Mouse (Mus musculus) ovary, adult 2 months (tissue): ENCODE data around the gene Rrm1. TPM values are rescaled to one million over a fixed set of nuclear protein-coding genes. Genes with fewer than 3 reads are reported as not detected.

Experiments used
- polyA plus RNA-seq: library from polyadenylated mRNA; depleted of rRNA; stranded (reverse); fragments of >200 nt; gene quantifications from 2 replicates; pipeline ENCODE4 v1.2.3, GENCODE M21; 2012; rRNA removed

Gene Rrm1
- polyA plus RNA-seq = 9.4 and 13.6 TPM in 2 replicates

GRCm38 (mm10) chr7:102441657-102442391, at the start of gene Rrm1:
TSS of gene Rrm1 (plus strand) at chr7:102441695.

GRCm38 (mm10) chr7:102481579-102481978, 40.1 kb downstream of the Rrm1 start, which contains the start of gene Olfr543:
TSS of gene Olfr543 (minus strand) at chr7:102481679.

GRCm38 (mm10) chr7:102488161-102488560, 46.7 kb downstream of the Rrm1 start, which contains the start of gene Olfr544:
TSS of gene Olfr544 (minus strand) at chr7:102488313.

GRCm38 (mm10) chr7:102499473-102499872, 58.0 kb downstream of the Rrm1 start, which contains the start of gene Olfr545:
TSS of gene Olfr545 (minus strand) at chr7:102499573.

Other genes with a start within 250 kb of the Rrm1 start
- 13.0 and 18.4 TPM in 2 replicates for gene Nup98, start 231.5 kb upstream of the Rrm1 start, polyA plus RNA-seq
- 217 and 255 TPM in 2 replicates for gene Pgap2, start 231.5 kb upstream of the Rrm1 start, polyA plus RNA-seq
- gene Rhog, start 185.6 kb upstream of the Rrm1 start, polyA plus RNA-seq = 73.3 and 99.2 TPM in 2 replicates
- 76.9 and 80.7 TPM in 2 replicates for gene Stim1, start 173.9 kb upstream of the Rrm1 start, polyA plus RNA-seq
- not detected in 2 replicates for gene Olfr543, start 40.0 kb downstream of the Rrm1 start, polyA plus RNA-seq
- not detected in 2 replicates for gene Olfr544, start 46.6 kb downstream of the Rrm1 start, polyA plus RNA-seq
- not detected in 2 replicates for gene Olfr545, start 57.9 kb downstream of the Rrm1 start, polyA plus RNA-seq
- not detected in 2 replicates for gene Olfr547, start 93.1 kb downstream of the Rrm1 start, polyA plus RNA-seq
- gene Olfr548-ps1, start 99.2 kb downstream of the Rrm1 start, polyA plus RNA-seq = not detected in 2 replicates
- gene Olfr549, start 108.2 kb downstream of the Rrm1 start, polyA plus RNA-seq = not detected in 2 replicates
- 3.1 and 3.4 TPM in 2 replicates for gene Trim21, start 123.8 kb downstream of the Rrm1 start, polyA plus RNA-seq
- 0.18 and 0.25 TPM in 2 replicates for gene Olfr550, start 129.7 kb downstream of the Rrm1 start, polyA plus RNA-seq
- not detected in 2 replicates for gene Olfr551, start 150.2 kb downstream of the Rrm1 start, polyA plus RNA-seq
- gene Olfr552, start 156.1 kb downstream of the Rrm1 start, polyA plus RNA-seq = not detected in 2 replicates
- gene Olfr553, start 176.5 kb downstream of the Rrm1 start, polyA plus RNA-seq = not detected in 2 replicates
- not detected in 2 replicates for gene Olfr554, start 196.7 kb downstream of the Rrm1 start, polyA plus RNA-seq
- not detected in 2 replicates for gene Olfr555, start 217.1 kb downstream of the Rrm1 start, polyA plus RNA-seq
- gene Olfr556, start 223.2 kb downstream of the Rrm1 start, polyA plus RNA-seq = not detected in 2 replicates
- 14.6 and 19.4 TPM in 2 replicates for gene Trim68, start 245.6 kb downstream of the Rrm1 start, polyA plus RNA-seq